Mouse (Mus musculus): Measurements from ENCODE around the gene Oxld1. TPM values are rescaled to one million over a fixed set of nuclear protein-coding genes. Genes with fewer than 3 reads are reported as not detected.

Oxld1 gene
- 10 to 100 TPM; 15.5 to 16.2 TPM for total RNA-seq (2021)

DNA sequence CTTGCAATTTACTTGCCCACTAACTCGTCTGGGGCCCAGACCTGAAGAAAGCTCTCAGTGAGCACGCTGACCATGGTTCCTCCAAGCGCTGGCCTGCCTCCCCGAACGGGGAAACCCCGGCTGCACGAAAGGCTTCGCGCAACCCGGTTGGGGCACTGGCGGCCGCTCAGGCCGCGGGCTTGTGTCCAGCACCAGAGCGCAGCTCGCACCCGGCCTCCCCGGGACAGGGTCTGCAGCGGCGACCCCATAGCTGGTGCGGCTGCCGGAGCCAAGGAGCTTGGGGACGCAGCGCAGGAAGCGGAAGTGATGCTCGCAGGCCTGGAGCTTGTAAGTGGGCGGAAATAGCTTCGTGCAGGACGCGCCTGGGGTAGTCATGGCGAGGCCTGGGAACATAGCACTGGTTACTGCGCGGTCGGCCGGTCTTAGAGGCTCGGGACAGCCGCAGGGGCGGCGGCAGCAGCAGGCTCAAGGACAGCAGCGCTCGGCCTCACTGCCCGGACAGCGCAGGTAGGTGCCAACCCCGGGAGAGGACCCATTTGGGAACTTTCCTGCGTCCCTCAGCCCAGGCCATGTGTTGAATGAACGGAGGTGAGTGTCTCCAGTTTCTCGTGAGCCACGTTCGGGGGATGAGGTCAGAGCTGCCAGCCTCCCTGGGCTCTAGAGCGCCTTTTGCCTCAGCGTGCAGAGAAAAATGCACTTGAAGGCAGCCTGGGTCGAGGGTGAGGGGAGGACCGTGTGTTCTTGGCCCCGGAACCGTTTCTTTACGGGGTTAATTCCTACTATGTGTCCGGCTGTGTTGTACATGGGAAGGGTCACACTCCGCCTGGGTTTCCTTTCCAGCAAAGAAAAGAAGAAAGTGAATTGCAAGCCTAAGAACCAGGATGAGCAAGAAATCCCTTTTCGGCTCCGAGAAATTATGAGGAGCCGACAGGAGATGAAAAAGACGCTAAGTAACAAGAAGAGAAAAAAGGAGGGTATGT, at the start of gene Oxld1, which contains the start of gene Ccdc137:
TSS of gene Oxld1 (minus strand) at position 297 of the 980 bp plus-strand sequence.
TSS of gene Ccdc137 (plus strand) at position 344 of the 980 bp plus-strand sequence.
- DNase-seq (ENCODE audit: extremely low spot score in 1 of 2, low spot score in 1 of 2), result peak; percentile 68 to 72

DNA sequence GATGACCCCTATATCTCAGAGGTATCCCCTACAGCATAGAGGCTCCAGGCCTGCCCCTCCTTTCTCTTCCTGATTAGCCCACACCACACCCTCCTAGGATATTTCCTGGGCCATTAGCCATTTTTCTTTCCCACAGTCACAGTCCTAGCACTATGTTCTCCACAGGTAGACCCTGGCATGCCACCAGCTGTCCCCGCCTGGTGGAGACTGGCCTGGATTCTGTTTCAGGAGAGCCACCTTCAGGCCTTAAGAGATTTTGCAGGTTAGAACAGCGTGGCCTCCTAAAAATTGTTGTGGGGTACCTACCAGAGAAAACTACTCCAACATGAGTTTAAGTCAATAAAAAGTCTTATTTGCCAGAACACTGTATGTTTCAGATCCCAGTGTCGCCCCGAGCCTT, 49.0 kb upstream of the Oxld1 start:
- no peak for DNase-seq (ENCODE audit: extremely low spot score in 1 of 2, low spot score in 1 of 2)

DNA sequence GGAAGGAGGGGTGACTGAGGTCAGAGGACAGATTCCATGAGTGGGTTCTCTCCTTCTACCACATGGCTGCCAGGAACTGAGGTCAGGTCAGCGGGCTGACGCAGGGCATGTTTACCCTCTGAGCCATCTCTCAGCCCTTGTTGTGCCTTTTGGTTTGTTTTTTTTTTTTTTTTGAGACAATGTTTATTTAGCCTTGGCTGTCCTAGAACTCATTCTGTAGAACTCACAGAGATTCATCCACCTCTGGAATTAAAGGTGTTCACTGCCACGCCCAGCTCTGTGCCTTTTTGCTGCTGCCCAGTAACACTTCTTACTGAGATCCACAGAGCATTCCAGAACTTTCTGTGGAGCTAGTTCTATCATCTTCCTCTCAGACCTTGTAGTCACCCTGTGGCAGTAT, 47.8 kb upstream of the Oxld1 start:
- no peak for DNase-seq (ENCODE audit: extremely low spot score in 1 of 2, low spot score in 1 of 2)

DNA sequence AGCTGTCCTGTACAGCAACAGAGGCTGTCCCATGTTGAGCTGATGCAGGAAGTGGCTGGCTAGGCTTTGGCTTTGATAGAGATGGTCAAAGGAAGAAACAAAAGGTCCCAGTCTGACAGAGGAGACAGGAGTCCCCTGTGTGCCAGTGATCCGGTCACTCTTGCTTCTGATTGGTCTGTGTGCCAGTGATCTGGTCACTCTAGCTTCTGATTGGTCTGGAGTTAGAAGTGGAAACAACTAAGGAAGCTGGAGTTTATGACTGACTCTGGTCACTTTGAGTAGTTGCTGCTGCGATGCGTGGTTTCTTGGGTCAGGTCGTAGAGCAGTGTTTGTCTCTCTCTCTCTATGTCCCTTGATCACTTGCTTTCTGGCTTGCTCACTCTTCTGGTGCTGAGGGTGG, 43.8 kb upstream of the Oxld1 start:
- no peak for DNase-seq (ENCODE audit: extremely low spot score in 1 of 2, low spot score in 1 of 2)

DNA sequence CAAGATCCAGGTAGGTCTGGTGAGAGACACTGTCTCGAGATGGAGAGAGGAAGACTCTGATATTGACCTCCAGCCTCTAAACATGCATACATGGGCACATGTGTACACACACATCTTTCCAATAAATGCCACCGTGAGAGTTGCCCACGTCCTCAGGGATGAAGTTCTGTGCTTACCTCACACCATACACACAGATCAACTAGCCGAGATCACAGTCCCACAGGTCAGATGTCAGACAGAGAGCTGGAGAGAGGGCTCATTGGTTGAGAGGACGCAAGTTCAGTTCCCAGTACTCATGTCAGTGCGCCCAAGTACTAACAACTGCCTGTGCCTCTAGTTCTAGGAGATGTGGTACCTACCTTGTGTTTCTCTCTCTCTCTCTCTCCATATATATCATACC, 43.1 kb upstream of the Oxld1 start:
- no peak for DNase-seq (ENCODE audit: extremely low spot score in 1 of 2, low spot score in 1 of 2)

DNA sequence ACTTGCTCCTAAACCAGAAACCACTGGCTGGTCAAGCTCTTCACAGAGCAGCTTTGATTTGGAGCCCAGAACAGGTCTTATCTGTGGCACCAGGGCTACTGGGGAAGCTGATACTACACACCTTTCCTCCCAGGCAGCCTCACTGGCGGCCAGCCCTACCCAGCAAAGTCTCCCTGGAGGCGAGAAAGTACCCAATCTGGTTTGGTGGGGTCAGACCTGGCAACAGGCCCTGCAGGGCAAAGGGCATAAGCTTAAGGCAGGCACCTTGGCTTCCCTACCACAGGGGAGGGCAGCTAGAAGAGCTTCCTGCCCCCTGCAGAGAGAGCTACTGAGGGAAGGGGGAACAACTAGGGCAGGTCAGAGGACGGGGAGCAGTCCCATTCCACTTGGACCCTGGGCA, 42.5 kb upstream of the Oxld1 start:
- no peak for DNase-seq (ENCODE audit: extremely low spot score in 1 of 2, low spot score in 1 of 2)

DNA sequence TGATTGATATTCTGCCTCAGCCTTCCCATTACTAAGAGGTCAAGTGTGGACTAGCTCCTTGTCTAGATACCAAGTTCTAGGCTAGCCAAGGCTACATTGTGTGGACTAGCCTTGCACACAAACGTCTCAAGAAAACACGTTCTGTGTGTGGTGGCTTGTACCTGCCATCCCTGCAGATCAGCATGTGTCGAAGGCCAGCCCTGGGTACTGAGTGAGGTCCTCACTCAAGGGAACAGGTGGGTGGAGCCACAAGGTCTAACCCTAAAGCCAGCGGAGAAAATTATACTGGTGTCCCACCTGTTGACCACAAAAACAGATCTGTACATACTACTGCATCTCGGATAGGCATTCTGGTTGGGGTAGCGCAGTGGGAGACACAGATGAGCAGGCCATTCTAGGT, 42.0 kb upstream of the Oxld1 start:
- DNase-seq (ENCODE audit: extremely low spot score in 1 of 2, low spot score in 1 of 2), result no peak

DNA sequence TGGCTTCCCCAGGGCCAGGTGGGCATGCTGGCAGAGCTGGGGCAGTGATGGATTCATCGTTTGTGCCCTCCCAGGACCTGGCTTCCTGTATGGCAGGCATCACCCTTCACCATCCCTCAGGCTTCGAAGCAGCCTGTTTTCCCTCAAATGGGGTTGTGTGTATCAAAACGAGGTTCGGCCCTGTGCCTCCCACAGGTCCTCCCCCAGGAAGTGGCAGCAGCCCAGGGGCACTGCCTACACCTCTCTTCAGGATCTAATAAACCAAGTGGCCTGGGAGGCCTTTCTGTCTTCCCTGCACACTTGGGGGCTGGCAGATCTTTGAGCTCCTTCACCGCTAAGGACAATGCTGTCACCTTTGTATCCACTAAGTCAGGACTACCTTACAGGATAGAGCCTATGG, 41.0 kb upstream of the Oxld1 start:
- DNase-seq (ENCODE audit: extremely low spot score in 1 of 2, low spot score in 1 of 2), result no peak

DNA sequence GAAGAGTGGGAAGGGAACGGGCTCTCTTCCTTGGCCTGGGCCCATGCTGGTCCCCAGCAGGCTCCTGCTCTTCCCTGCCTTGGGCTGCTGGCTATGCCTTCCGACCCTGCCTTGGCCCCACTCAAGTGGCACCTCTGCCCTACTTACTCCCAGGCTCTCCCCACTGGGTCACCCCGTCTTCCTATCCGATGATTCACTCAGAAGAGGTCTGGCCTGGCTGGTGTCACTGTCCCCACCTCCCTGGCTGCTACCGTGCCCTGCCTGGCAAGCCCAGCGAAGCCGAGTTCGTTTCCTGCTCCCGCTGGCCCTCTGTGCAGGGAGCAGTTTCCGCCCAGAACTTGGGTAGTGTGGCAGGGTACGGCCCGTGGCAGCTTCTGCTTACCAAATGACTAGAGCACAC, 40.4 kb upstream of the Oxld1 start:
- DNase-seq (ENCODE audit: extremely low spot score in 1 of 2, low spot score in 1 of 2), result no peak

DNA sequence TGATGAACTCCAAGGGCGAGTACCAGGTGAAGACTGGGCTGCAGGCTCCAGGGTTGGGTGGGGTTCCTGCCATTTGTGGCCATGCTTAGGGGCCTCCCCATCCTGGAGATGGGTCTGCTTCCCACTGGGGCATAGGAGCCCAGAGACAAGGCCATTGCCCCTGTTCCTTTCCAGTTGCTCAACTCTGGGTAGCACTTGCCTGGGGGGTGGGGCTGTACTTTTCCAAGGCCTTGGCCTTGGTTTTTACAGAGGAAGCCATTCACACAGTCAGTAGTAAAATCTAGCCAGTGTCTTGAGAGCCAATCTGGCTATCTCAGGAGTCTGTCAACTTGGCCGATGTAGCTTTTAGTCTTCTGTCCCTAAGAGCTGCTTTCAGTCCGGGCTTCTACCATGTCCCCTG, 39.6 kb upstream of the Oxld1 start:
- no peak for DNase-seq (ENCODE audit: extremely low spot score in 1 of 2, low spot score in 1 of 2)

DNA sequence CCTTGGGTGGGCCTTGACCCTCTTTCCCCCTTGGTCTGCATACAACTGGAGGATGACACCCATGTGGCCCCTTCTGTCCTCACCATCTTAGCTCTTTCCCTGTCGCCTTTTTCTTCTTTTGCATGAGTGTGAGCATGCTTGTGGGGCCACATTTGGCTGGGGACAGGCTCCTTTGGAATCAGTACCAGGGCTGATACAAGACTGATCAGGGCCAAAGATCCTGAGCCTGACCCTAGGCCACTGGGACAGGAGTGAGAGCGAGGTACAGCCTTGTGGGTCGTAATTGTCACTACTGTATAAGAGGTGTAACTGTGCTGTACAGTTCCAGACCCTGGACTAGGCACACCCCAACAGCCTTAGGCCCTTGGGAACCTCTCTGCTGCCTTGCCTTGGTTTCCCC, 36.0 kb upstream of the Oxld1 start:
- DNase-seq (ENCODE audit: extremely low spot score in 1 of 2, low spot score in 1 of 2), result no peak

DNA sequence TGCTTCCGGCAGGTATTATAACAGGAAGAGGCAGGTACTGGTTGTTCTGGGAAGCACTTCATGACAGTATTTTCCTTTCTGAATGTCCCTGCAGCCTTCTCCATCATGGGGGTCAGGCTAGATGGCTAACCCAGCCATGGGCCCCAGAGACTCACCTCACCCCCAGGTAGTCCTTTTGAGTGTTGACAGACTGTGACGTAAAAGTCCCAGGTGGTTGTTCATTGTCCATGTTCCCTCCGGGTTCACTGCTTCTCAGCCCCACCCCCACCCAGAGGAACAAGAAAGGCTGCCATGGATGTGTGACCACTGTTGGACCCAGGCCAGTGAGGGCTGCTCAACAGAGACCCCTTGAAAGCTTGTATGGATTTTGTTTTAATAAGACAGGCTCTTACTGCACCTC, 35.5 kb upstream of the Oxld1 start:
- DNase-seq (ENCODE audit: extremely low spot score in 1 of 2, low spot score in 1 of 2), result no peak

DNA sequence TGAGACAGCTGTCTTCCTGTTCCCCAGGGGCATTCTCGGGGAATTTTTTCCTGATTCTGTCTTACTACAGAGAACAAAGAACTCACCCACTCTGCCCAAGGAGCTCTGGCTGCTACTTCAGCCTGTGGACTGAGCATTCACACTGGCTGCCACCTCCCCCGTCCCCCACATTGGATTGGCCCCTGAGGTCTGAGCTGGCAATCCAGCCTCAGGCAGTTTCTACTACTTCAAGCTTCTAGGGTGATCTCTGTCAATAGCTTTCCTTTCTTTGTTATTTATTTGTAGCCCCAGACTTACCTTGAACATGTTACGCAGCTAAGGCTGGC, 35.0 kb upstream of the Oxld1 start:
- DNase-seq (ENCODE audit: extremely low spot score in 1 of 2, low spot score in 1 of 2), result no peak

DNA sequence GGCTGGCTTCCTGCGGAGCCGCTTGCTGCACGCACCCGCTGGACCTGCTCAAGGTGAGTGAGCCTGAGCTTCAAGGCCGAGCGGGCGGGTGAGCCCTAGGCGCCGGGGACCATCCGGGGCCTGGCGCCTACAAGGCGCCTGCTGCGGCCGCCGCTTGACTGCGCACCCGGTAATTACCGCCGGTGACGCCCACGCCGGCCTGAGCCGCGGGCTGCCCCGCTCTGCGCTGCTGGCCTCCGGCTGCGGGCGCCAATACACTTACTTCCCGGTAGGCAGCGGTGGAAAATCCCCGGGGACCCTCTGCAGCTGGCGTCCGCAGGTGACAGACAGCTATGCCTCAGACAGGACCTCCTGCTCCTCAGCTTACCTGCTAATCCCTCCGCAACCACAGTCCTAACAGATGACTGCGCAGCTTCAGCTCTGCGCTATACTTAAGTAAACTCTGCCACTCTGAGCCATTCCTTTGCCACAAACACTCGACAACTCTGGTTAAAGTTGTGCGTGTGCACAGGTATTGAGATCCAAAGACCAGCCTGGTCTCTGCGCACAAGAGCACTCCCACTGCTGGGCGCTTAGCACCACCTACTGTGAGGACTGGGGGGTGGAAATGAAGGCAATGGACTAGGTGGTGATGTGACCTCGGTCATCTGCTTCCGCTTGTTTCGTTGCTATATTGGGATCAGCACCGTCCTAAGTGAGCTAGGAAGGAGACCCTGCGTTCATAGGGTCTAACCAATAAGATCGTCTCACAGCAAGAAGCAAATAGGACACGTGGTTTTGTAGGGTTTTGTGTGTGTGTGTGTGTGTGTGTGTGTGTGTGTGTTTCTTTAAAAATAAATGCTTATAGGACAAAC, 34.4 kb upstream of the Oxld1 start:
- peak in 1 of 2 experiments; percentile 21 for DNase-seq (ENCODE audit: extremely low spot score in 1 of 2, low spot score in 1 of 2)

DNA sequence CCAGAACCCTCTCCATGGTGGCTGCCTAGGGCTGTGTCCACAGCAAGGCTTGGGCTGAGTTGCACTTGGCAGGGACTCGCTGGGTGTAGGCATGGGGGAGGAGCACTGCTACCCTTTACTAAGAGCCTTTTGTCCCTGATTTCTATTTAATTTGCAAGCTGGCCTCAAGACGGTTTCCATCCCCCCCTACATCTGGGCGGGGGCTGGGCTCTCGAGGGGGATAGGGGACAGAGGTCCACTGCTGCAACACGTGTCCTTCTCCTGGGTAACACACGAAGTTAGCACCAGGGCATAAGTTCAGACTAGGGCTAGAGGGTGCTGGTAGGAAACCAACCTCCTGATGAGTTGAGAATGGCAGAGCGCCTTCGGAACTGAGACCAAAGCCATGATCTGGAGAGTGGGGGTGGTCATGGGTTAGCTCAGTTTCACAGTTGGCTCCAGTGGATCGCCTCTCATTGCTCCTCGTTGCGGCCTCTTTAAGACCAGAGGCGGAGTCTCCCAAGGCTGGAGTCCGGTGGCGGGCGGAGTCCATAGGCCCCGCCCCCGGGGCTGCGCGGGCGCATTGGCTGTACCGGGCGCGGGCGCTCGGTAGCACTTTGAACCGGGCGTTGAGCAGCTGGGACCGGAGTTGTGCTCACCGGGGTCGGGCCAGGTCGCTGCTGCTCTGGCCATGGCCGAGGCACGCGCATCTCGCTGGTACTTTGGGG, 33.6 kb upstream of the Oxld1 start, which contains the start of gene Slc25a10:
TSS of gene Slc25a10 (plus strand) at position 524 of the 707 bp plus-strand sequence.
- peak; percentile 72 to 77 for DNase-seq (ENCODE audit: extremely low spot score in 1 of 2, low spot score in 1 of 2)

DNA sequence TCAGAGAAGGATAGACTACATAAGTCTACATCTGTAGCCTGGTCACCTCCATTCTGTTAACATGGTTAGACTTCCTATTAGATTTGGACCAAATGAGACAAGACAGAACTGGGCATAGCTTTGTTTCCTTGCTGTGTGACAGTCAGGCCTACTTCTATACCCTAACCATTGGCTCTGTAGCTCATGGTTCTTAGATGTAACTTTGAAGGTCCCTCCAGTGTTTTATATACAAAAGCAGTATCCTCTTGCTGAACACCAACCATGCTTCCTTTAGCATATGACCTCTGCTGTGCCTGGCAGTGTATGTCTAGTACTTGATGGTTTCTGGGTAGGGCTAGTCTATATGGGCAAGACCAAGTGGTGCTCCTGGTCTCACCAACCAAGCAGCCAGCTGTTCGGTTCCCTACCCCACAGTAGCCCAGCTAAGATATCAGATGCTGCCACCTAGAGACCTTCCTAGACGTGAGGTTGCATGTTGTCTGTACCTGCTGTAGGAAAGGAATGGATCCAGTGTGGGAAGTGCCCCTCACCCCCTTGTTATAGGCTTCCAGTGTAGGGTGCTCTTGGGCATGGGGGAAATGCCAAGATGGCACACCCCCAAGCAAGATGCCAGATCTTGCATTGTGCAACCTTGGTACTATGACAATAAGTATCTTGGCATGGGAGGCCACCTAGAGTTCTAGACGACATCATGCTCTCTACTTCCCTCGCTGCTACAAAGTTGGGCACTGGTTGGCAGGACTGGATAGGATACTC, 32.6 kb upstream of the Oxld1 start:
- no peak for DNase-seq (ENCODE audit: extremely low spot score in 1 of 2, low spot score in 1 of 2)

DNA sequence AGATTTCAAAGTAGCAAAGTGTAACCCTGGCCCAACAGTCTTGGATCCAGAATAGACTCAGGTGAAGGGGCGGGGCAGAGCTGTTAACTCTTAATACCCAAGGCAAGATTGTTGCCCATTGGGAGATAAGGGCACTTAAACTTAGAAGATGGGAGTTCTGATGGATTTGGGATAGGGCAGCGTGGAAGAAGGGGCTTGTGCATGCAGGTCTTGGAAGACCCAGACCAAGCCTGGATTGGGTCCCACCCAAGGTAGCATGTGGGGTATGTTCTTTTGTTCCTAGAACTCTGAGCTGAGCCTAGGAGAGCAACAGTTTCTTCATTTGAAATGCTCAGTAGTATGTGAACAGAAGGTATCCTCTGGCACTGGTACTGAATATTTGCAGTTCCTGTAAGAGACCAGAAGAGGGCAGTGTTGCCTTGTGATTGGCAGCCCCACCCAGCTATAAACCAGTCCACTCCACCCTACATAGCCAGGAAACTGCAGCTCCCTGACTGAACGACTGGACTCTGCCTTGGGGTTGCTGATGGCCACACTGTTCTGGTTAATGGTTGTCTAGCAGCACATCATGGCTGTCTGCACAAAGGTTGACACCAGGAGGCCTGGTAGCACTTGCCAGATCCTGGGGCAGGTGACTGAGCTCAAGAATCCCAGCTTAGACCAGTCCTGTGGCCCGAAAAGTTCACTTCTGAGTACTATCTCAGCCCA, 31.3 kb upstream of the Oxld1 start:
- peak in 1 of 2 experiments; percentile 39 for DNase-seq (ENCODE audit: extremely low spot score in 1 of 2, low spot score in 1 of 2)

DNA sequence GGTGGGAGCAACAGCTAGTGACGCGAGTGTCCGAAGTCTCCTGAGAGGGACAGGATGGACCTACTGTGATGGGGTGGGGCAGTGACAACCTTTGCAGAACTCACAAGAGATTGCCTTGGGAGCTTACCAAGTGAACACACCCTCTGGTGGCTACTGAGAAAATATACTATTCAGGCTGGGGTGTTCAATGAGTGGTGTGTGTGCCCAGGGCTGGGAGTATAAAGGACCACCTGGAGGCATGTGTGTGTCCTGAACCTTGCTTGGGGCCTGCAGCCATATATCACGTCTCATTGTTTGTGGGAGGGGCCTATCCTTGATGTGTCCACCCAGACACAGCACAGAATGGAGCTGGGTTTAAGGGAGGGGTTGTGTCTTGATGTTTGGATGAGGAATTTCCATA, 30.6 kb upstream of the Oxld1 start:
- DNase-seq (ENCODE audit: extremely low spot score in 1 of 2, low spot score in 1 of 2), result no peak

DNA sequence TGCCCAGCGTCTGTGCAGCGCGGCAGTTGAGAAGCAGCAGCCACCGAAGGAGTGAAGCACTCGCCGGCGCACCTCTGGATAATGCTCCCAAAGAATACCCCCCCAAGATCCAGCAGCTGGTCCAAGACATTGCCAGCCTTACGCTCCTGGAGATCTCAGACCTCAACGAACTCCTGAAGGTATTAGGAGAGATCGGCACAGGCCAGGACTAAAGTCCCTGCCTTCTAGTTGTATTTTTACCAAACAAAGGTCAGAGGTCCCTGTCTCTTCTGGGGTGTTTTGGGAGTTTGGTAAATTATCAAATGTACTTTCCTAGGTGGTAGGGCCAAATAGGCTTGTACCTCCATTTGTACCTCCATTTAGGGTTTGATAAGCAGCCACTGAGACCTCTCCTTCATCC, 27.4 kb upstream of the Oxld1 start:
- no peak for DNase-seq (ENCODE audit: extremely low spot score in 1 of 2, low spot score in 1 of 2)

Measured in layer of hippocampus, postnatal 25 days (tissue).